Mouse (Mus musculus) MEL-GATA-1-ER (cell line): ENCODE results near the gene Fkbp11.

Experiments
- DNase-seq: peaks from one replicate; pipeline ENCODE4 v3.0.0-alpha.2; 2012; ENCODE audit warnings: low read depth; ENCODE audit errors: extremely low read depth

Gene Fkbp11

DNA sequence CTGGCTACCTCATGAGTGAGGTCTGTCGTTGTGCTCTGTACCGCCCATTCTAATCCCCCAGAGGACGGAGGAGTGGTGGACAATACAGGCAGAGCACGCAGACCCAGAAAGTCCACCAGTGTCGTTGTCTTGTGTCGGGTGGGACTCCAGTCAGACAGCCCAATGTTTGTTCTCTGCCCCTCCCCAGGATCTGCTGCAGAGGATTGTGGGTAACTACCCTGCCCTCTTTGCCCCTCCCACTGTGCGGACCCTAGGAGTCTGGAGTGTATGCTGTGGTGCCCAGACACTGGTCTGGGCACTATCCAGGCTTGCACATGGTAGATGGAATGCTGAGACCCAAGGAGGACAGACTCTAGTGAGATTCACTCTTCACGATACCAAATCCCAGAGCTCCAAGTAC, 31.8 kb downstream of the Fkbp11 start:
- DNase-seq: no peak

DNA sequence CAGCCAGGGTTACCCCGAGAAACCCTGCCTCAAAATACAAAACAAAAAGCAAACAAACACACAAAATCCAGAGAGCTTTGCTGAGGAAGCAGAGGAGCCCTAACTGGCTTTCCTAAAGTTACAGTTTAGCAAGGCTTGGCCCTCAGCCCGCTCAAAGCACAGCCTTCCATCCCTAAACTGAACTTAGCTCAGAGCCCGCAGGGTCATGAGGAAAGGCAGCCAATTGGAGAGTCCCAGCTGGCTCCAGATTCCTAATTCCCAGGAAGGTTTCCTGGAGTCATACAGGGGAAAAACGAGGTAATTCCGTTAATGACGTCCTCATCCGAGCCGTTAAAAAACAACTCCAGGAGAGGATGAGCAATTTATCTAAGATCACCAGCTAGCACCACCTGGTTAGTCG, 32.3 kb downstream of the Fkbp11 start:
- no peak for DNase-seq

DNA sequence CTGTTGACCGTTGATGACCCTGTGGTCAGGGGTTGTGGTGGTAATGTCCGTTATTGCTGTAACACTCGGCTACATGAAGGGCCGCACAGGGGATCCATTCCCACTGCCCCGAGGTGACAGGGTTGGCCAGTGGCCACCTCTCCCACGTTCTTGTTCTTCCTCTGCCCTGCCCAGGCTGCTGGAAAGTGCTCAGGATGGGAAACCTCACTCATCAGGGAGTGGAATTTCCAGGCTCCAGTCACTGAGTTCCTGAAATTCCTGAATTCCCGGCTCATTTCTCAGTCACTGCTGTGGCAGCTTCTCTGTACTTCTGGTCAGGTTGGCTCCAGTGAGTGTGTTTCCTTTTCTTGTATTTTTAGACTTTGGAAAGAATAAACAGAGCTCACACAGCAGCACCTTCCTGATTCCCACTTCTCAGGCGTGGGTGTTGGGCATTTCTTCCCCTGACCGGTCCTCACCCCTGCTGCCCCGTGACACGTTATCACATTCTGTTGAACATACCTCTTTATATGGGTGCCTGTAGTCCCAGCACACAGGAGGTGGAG, 35.8 kb downstream of the Fkbp11 start:
- DNase-seq: no peak

DNA sequence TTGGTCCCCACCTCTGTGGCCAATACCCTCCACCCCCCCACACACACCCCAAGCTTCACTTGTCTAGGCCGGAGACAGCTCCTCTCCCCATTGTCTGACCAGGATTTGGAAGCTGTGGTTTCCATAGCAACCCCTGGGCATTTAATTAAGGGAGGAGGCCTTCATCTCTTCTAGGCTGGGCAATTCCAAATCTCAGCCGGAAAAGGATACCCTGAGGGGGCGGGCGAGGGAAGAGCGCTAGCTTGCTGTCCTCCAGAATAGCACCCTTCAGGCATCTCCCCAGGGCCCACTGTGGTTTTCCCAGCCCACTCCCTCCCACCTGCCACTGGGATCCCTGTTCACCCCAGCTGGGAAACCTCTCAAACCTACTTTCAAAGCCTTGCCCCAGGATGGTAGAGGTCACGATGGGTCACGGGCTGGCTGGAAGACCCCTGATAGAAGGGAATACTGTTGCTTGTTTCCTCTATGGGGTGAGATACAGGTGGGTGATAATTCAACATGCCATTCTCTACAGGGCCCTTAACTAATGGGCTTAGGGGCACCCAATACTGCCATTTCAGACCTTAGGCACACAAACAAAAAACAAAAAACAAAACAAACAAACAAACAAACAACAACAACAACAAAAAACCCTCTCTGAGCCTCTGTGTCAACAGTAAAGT, 36.4 kb downstream of the Fkbp11 start:
- DNase-seq: no peak

DNA sequence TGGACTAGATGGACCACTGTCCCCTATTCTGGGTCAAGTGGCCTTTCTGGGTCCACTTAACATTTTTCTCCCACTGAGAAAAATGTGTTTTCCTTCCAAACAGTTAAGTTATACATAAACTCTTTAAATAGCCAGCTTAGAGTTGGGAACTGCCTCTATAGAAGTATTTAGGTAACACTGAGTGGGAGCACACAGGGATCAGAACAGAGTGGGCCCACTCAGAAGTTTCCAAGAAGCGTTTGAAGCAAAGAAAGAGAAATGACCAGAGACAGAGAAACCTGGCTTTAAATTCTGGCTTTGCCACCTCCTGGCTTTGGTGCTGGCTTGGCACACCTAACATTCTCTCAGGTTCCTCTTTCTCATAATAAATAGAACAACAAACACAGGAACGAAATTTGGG, 38.3 kb downstream of the Fkbp11 start:
- no peak for DNase-seq

DNA sequence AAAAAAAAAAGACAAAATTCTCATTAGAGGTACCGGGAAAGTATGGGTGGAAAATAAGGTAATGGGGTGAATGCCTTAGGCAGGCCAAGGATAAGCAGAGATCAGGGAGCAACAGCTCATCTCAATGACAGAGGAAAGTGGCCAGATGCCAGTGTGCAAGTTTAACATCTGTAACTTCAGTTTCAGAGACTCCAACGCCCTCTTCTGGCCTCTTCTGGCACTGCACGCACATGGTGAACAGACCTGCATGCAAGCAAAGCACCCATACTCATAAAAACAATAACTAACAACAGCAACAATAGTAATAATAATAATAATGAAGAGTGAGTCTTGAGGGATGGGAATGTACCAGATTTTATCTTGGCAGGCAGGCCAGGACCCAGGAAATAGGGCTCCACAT, 42.1 kb downstream of the Fkbp11 start:
- DNase-seq: no peak

DNA sequence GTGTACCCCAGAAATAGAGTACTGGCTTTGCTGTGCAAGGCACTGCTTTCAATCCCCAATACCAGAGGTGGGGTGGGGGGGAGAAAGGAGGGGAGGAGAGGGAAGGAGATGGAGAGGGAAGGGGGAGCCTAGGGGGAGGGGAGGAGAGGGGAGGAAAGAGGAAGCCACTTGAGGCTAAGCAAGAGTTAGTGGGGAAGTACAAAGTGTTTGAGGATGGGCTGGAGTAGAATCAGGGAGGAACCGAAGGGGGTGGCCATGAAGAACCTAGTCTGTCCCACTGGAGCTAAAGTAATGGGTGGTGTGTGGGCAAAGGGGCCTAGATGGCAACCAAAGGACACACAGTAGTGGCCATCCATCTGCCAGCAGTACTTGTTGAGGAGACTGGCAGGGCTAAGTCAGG, 44.3 kb downstream of the Fkbp11 start:
- DNase-seq: no peak

DNA sequence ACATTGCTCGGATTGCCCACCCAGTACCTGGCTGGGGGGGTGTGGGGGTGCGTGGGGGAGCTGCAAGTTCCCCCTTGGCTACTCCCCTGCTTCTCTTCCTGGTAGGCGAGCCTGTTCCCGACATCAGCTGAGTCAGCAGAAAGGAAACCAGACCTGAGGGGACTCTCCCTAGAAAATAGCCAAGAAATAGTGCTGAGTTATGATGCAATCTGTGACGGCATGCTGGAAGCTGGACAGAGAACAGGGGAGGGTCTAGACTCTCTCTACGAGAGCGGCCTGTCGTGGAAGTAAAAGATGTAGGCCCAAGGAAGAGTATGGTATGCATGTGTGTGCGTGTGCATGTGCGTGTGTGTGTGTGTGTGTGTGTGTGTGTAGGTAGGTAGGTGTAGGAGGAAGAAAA, 44.8 kb downstream of the Fkbp11 start:
- DNase-seq: no peak

DNA sequence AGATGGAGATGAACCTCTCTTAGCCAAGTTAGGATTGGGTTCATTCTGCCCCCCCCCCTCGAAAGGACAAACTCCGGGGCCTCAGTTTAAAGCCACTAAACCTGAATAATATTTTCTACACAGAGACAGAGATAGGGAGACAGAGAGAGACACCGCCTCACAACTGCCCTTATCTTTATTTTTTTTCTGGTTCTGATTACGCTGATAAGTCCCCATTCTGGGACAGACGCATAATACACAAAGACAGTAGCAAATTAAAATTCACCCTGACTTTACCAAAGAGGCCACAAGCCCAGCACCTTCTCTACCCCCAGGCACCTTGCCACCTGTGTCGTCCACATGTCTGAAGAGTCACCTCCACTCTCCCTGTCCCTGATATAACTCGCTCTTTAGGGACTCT, 46.4 kb downstream of the Fkbp11 start:
- DNase-seq: no peak

DNA sequence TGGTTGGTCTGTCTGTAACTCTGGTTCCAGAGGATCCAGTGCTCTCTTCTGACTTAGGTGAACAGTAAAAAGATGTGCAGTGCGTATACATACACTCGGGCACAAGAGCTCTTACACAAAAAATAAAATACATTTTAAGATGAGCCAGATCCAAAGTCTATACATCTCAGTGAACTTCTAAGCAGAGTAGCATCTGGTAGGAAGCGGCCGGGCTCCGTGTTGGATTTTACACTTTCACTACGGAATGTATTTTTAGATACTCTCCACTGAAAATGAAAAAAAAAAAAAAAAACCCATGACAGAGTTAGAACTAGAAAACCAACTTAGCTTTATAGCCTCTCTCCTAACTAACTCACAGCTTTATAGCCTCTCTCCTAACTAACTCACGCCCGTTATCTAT, 47.3 kb downstream of the Fkbp11 start:
- no peak for DNase-seq

DNA sequence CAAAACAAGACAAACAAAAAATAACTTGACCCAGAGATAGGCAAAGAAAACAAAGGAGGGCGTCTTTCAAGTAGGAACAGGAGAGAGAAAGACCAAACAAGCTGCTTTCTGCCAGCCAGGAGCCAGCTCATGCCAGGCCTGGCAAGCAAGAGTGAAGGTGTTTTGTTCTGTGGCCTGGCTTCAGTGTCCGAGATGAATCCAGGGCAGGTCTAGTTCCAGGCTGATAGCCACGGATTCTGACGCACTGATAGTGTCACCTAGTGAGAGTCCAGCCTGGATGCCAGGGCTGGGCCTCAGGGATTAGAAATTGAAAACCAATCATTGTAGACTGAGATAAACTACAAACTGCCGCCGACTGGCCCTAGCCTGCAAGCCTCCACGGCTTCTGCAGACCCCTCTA, 50.0 kb downstream of the Fkbp11 start:
- DNase-seq: no peak

DNA sequence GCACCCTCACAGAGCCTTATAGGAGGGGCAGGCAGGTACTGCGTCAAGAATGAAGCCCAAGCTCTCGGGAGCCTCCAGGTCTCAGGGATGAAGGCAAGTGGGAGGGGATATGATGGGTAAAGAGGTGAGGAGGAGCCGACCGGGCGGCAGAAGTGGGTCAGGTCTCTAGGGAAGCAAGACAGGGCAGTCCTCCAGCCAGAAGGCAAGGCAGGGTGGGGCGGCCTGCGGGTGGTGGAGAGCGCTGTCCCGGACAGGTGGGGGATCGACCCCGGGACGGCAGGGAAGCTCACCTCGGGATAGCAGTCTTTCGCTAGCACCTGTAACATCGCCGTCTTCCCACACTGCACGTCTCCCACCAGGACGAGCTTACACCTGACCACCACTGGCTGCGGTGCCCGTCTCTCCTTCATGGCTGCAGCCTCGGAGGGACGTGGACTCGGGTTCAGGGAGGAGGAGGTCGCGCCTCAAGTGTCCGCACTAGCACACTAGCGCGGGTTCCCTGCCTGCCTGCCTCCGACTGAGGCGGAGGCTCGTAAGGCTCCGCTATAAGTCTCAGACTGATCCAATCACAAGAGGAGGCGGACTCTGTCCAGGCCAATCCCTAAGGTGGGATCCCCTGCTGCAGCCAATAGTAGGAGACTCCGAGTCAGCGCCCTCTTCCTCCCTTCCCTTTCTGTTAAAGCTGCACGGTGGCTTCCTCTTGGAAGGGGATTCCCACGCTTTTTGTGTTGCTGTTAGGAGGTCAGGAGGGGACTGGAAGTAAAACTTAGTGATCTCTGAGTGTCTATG, 50.9 kb downstream of the Fkbp11 start, which contains the start of gene Rnd1:
Gene Rnd1 (minus strand): TSS at position 522 of the 789 bp plus-strand sequence.
- DNase-seq: peak; percentile 97

DNA sequence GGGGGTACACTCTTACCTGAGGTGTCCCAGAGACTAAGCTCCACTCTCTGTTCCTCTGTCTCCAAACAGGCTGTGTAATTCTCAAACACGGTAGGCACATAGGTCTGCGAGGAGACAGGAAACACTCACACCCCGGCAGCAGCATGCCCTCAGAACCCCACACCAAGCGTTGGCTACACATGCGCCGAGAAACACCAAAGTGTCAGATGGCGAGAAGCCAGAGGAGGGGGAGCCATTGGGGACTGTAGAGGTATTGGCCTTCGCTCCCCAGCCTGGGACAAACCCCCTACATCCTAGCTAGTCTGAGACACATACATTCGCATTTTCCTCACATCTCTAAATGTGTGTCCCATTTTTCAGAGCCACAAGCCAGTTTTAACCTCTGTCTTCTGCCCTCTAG, 51.5 kb downstream of the Fkbp11 start:
- no peak for DNase-seq

DNA sequence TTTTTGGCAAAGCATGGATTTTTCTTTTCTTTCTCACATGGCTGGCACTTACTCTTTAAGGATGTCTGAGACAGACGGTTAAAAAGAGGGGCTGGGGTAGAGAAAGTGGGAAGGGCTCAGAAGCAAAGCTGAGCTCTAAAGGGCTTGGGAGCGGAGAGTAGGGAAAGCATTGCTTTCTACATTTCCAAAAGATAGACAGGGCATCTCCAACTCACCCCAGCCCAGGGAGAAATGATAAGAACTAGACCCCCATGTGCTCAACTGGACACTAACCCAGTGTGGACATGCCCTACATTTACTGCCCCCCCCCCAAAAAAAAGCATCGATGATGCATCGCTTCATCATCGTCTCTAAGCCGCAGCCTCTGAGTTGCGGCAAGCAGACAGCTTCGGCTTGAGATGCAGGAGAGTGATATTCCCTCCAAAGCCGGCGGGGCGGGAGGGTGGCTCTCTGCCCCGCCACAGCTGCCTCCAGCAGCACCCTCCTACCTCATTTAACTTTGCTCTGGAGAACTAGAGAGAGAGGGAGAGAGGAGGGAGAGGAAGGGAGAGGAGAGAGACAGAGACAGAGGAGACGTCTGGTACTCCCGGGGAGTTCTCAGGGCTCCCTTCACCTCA, 52.3 kb downstream of the Fkbp11 start:
- no peak for DNase-seq

DNA sequence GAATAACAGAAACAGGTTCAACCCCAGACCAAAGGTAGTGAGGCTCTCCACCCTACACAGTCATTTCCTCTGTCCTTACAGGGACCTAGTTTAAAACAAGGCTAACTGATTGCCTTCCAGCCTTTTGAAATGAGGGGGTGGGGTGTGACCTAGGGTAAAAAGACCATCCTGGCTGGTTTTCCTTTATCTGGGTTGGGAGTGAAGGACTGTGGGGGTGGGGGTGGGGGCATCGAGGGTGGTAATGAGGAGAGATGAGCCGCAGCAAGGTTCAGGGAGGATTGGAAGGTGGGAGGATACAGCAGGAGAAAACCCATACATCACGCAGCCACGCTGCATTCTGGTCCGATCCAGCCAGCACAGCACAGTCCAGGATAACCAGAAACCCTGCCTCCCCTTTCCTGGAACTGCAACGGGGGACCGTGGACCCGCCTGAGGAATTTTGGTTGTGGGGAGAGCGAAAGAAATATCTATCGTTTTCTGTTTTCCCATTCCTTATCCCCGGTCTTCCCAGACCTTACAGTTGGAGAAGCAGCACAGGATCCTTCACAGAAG, 52.9 kb downstream of the Fkbp11 start:
- DNase-seq: no peak
